Mouse (Mus musculus) cerebellum, adult 18-20 months (tissue): ENCODE results near the gene Ndel1.

Experiments used
- DNase-seq, 2 experiments: peaks; one replicate each; pipeline ENCODE4 v3.0.0; 2021

Ndel1 gene

DNA sequence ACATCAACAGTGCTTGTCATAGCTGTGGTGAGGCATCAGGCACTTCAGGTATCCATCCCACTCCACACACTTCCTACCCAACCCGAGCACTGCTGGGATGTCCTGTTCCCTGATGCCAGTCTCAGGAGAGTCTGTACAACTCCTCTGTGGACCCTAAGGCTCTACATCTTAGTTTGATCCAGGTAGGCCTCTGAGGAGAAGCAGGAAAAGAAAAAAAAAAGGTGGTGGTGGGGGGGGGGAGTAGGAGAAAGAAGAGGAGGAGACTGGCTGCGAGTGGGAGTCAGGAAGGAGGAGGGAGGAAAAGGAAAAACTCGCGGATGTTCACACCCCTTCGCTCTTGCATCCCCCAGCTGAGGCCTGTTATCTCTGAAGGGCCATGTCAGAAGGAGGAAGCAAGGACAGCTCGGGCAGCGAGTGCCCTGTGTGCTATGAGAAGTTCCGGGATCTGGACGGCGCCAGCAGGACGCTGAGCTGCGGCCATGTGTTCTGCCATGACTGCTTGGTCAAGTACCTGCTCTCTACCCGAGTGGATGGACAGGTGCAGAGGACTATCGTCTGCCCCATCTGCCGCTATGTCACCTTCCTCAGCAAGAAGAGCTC is 20.7 kb upstream of the Ndel1 start:
- DNase-seq = no peak

DNA sequence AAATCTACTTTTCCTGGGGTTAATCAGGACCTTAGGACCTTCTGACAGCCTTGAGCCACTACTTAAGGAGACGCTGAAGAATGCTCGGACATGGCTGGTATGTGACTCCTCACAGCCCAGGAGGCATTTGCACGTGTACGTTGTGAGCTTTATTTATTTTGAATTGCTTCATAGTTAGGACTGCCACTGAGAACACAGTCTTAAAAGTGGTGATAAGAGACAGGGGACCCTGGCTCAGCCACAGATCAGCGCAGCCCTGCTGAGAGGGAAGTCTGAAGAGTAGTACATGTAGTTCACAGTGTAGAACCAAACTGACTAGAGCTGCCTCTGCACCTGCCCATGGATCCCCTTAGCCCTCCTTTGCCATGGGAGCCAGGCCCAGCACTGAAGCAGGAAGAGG is 20.2 kb upstream of the Ndel1 start:
- DNase-seq = no peak

DNA sequence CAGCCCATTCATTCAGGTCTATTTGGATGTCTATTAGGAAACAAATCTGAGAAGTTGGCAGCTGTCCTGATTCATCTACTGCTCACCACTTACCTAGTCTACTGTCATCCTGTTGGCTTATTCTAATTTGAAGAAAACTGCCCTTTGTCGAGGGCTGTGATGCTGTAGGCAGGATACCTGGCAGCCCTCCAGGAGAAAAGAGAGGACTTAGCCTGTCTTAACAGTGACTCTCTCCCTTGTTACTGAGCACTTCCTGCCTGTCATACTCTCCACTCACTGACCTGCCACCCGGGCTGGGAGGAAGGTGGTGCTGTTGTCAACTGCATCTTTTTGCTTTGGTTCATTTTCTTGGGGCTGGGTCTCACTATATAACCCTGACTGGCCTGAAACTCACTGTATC is 19.0 kb upstream of the Ndel1 start:
- no peak for DNase-seq

DNA sequence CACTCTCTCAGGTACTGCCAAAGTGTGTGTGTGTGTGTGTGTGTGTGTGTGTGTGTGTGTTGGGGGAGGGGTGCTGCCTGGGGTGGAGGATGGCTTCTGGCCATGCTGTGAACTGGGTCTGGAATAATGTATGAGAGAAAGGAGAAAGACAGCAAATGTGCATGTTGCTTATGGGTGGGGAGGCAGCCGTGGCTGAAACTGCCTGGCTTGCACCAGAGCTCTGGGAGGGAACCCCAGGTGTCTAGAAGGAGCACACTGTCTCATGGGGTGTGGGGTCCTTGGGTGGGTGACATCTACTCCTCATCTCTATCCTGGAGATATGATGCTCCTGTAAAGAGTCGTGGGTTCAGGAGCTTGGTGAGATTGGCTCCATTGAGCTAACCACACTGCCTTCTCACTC is 17.0 kb upstream of the Ndel1 start:
- DNase-seq = no peak

DNA sequence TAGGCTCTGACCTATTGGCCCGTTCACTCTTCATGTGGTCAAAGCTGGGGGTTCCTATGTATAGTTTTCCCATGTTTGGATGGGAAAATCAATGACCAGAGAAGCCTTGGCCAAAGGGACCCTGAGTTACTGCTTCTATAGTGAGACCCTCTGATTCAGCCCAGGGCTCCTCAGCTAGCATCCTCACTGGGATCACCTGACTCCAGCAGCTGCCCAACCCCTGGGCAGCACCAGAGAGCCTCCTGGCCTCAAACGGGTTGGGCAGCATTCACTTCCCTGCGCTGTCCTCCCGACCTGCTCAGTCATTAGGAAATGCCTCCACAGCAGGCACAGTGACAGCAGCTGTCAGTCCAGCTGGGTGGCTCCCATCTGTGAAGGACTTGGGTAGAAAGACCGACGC is 16.6 kb upstream of the Ndel1 start, which contains the start of gene Rnf222:
Rnf222 (plus strand) TSS at position 301 of the 400 bp plus-strand sequence.
- no peak for DNase-seq

DNA sequence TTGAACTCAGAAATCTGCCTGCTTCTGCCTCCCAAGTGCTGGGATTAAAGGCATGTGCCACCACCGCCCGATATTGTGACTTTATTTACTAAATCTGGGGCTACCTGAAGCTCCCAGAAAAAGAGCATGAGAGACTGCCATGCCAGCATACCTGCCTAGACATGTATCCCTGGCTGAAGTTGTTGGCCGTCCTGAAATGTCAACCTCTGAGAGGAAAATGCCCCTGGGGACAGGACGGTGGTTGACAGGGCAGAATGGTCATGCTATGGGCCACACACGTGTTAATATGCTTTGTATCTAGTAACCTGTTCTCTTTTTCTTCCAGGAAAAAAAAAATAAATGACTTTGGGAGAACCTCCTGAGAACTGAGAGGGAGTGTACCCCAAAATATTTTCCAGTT is 14.4 kb upstream of the Ndel1 start:
- no peak for DNase-seq

DNA sequence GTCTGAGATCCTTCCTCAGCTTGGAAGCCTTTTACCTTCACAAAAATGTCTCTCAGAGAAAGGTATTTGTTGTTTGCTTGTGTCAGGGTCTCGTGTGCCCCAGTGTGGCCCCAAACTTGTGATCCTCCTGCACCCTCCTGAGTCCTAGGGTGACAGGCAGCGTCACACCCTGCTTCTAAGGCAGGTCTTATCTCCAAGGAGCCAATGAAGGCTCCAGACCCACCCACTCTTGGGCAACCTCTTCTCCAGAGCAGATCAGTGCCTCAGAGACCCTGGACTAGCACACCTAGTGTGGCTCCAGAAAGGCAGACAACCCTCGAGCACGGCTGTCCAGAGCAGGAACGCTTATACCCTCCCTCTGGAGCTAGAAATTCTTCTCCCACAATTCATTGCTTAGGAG is 12.7 kb upstream of the Ndel1 start:
- no peak for DNase-seq

DNA sequence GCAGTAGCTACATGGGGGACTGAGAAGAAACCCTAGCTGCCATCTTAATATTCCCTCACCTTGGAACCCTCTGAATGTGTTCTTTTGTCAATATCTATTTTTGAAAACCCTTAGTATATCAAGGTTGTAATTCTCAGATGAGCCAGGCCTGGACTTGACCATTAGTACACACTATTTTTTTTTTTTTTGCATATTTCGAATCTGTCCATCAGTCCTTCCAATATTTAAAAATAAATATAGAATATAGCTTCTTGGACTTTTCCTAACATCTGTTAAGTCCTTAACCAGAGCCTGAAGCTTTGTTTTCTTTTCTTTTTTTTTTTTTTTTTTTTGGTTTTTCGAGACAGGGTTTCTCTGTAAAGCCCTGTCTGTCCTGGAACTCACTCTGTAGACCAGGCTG is 12.2 kb upstream of the Ndel1 start:
- no peak for DNase-seq

DNA sequence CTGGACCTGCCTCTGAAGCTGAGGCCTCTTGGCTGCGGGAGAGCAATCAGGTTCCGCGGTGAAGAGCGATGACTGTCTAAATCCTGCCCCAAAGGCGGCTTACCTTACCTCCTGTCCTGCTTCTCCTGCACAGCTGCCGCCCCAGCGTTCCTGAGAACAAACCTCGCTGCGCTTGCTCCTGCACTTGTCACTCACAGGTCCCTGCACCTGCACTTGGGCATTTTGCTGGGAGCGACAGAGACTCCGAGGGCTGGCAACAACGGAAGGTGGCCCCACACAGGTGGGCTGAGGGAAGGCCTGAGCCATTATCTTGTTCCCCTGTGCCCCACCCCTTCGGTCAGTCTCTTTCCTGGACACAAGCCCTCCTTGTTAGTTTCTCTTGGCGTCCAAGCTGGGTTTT is 10.4 kb upstream of the Ndel1 start:
- no peak for DNase-seq

DNA sequence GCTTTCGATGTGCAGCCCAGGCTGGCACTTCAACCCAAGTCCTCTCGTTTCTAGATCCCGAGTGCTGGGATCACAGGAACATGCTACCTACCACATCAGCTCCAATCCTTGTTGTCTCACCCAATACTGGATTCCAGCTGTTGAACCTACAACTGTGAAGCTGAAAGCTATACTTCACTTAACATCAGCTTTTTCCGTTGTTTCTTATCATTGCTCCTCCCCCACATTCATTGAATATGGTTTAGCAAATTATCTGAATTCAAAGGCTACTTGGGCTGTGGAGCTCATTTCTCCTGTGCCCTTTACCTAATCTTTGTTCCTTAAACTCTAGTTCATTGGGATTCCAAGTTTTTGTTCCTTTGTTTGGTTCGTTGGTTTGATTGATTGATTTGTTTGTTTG is 7.2 kb upstream of the Ndel1 start:
- DNase-seq = no peak

DNA sequence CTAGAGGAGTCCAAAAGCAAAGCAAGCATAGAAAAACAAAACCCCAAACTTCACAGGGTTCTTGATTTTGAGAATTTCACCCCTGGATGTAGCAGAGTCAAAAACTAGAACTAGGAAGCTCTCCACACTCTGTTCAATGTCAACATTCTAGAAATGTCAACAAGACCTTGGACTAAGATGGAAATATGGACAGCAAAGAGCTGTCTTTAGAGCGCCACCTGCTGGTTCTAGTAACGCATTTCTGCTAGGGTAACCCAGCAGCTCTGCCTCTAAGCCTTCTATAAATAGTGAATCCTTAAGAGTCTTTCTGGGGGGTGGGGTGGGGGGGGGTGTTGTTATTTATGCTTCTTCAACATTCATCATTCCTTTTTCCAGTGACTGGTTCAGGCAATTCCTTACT is 3.2 kb upstream of the Ndel1 start:
- DNase-seq = peak; percentile 70 to 76

DNA sequence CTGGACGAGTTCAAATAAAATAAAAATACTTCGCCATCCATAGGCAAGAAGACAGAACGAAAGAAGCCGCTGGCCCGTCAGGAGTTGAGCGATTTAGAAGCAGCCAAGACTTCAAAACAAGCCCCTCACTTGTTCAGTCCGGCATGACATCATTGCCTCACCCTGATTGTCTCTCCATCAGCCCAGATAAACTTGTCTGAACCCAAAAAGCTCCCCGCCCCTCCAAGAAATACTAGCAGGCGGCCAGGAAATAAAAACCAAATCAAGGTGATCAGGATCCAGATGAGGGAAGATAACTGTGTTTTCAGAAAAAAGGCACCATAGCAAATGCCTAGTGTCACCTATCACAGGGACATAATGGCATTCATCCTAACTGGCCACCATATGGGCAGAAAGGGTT is 381 bp downstream of the Ndel1 start:
- no peak for DNase-seq

DNA sequence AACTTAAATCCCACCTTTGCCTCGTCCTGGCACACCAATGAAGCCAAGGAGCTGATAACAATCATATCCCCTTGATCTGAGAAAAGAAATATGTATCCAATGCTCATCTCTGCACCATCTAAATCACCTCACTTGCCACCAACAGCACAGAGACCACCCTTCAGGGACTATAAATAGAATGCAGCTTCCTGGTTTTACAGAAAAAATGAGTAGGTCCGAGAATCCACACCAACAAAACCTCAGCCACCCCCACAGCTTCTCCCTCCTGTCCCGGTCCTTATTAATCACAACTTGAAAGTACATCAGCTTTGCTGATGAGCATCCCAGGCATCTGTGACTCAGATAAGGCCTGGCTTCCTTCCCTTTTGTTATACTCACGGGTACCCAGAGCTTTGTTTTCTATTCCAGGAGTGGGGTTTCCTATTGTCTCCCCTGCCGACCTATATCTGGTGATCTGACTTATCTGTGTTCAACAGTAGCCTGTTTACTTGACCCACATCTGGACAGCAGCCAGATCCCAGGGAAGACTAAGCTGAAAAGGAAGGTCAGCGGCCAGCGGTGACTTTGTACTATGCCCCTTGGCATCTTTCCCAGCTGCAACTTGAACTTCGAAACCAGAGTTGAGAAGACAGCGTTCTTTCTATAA is 7.0 kb downstream of the Ndel1 start:
- no peak for DNase-seq

DNA sequence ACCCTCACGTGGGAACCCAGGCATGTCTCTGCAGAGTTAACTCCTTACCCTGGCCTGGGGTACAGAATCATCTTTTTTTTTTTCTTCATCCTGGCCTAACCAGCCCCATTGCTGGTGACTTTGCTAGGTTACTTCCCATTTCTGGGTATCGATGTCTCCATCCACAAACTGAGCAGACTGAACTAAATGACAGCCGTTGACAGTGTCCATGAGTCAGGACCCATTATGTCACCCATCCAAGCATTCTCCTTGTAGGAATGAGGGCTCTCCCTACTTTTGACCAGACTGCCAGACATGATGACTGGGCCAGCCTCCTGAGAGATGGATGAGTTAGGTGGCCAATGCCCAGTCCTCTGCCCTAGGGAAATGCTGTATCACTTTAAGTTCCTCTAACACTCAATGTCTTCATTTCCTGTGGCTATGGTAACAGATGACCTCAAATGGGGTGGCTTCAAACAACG is 8.0 kb downstream of the Ndel1 start:
- DNase-seq = no peak

DNA sequence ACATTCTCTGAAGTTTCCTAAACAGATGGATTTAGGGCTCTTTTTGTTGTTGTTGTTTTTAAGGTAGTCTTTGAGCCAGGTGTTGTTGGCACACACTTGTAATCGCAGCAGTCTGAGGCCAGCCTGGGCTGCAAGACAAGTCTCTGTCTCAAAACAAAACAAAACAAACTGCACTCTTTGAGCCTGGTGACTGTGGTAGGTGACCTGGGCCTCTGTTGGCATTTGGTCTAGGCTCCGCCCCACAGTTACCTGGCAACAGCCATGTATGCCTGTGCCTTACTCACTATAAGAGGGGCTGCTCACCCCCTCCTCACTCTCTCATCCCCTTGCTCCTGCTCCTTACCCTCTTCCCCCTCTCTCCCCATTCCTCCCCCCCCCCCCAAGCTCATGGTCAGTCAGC is 9.4 kb downstream of the Ndel1 start:
- DNase-seq = no peak

DNA sequence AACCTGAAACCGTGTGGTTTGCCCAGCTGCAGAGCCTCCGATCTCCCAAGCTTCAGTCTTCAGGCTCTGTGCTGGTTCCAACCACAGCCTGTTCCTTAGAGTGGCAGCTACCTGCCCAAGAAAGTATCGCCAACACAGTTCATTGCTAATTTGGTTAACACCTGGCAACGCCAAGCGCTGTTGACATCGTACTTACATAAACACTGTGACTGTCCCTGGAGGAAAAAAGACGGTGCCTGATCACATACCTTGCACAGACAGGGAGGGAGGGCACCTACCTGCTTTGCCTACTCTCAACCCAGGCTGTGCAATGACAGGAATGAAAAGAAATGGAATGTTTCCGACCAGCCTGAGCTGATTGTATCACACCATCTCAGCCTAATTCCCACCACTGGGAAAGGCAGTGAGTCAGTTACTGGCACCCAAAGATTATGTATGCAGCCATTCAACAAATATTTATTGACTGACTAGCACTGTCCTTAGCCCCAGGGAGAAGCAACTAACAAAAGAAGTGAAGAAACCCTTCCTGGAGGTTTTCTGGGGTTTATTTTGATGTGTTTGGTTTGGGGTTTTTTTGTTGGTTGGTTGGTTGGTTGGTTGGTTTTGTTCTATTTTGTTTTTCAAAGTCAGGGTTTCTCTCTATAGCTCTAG is 11.6 kb downstream of the Ndel1 start:
- DNase-seq = no peak

DNA sequence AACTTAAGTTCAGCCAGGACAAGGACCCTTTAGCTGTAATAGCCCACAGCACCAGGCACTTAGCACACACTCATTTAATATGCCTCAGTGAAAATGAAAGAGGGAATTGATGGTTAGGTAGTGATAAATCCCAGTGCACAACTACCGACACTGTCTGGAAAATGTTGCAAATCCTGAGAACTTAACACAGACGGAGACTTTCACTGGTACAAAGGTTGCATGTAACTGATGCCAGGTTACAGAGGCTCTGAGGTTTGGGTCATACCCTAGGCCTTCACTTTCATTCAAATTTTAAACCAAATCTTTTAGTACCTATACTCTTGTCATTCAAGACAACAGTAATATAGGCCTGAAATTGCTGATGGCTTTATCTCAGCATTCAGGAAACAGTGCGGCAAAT is 14.3 kb downstream of the Ndel1 start:
- DNase-seq = no peak

DNA sequence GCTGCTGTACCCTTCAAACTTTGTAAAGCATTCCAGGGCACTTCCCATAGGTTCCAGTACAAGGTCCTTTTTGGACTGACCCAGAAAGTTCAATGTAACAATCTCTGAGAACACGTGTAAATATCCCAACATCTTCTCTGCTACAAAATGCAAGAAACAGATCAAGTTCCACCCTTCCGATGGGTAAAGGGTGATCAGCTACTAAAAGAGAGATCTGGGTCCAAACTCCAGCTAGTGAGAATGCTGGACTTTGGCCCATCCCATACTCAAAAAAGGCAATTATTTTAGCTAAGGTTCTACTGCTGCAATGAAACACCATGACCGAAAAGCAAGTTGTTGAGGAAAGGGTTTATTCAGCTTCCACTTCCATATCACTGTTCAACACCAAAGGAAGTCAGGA is 17.0 kb downstream of the Ndel1 start:
- no peak for DNase-seq

DNA sequence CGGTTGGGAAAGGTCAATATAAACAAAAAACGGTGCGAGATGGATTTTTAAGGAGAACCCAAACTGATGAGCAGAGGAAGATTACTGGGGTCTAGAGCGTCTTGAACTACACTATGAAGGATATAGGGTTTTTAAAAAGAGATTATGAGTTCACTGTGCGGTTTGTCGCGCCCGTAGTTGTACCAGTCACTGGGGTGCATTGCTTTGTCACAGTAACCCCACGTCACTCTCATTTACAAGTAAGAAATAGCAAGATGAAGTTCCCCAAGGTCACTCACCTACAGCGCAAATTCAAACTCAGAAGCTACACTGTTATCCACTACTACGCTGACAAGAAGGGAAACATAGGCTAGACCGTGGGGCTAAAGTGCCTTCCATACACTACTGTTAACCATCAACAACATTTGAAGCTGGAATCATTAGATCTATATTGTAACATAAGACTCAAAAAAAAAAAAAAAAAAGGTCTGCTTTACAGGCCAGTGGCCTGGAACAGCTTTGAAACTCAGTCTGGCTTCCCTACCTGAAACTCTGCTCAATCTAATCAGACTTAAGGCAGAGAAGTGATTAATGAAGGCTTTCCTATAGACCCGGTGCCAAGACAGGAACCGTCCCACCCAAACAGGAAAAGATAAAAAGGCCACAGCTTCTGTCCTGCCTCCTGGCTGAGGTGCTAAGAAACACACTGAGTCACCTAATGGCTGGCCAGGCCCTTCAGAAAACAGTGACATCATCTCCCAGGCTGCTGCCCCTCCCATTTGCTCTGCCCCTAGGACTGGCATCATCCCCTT is 17.9 kb downstream of the Ndel1 start:
- DNase-seq = peak; percentile 9 to 29

DNA sequence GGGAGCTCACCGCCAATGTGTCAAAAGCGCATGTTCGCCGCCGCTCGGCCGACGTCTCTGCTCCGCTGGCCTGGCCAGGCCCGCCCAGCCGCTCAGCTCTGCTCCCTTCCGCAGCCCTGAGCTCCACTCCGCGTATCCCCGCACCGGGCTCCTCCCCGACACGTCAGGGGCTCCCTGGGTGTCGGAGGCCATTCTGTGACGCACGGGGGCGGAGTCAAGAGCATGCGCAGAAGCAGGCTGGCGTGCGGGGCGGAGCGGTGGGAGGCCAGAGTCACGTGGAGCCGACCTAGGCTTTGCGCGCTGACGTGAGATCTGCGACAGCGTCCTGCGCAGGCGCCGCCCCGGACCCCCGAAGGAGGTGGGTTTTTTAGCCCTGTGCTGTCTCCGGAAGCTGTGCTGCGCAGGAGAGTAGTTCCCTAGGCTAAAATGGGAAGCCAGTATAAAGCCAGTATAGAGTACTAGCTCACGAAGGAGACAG is 18.7 kb downstream of the Ndel1 start:
- peak; percentile 100 for DNase-seq

DNA sequence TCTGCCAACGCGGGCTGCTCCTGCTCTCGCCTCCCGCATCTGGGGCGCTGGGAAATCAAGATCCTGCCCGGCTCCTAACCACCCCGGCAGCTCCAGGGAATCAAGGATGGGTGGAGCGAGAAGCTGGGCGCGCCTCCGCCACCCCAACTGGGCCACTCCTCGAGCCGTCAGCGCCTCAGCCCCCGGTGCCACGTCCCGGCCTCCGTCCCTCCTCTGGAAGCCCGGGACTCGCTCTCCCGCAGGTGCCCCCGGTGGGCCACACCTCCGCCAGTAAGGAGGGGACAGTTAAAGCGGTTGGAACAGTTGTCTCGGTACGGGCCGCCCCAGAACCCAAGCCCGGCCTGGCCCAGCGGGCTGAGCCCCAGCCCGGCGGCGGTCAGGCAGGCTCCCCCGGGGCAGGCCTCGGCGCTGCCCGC is 19.2 kb downstream of the Ndel1 start:
- DNase-seq = peak in 1 of 2 experiments; percentile 67

DNA sequence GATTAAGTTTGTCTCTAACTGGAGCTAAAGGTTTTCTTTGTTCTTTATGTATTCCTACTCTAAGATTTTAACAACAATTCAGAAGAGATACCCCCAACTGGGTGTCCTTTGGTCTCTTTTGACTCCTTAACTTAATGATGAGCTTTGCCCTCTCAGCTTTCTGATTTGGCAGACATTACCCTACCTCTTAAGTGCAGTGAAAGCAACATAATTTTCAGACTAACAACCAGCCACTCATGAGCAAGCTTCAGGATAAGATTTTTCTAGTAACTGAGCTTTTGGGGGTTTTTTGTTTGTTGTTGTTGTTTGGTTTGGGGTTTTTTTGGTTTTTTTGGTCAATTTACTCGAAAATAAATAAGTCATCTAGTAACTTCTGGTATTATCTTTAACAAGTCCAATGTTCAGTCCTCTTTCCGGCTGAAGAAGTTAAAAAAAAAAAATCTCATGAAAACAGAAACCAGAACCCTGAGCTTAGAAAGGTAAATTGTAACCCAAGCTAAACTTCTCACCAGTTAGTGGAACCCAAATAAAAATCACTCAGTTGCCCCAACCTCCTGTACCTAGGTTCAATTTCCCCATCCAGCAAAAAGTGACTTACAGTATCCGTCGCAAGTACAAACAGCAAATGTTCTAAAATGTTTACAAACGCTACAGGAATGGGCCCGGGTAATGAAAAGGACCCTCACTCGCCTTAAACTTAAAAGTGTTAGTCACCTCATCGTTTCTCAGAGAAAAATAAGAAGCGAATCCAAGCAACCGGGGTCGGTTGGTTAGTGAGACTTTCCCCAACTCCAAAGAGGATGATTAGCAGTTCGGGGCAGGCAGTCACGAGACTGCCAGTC is 19.8 kb downstream of the Ndel1 start:
- no peak for DNase-seq

DNA sequence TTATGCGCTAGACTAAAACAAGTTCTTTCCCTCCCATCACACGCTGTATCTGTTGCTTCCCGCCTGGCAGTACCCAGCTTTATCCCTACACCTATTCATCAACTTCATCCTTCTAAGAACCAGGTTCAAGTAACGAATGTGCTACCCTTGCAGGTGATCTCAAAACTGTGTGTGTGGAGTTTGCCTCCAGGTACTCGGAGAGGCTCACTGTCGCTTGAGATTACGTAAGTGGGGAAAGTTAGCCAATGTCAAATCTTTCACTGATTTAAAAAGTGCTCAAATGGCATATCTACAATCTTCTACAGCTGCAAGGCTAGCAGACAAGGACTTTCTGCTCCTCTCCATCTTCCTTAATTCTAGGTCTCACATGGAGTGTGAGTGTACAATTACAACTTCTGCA is 20.8 kb downstream of the Ndel1 start:
- DNase-seq = no peak
